Mouse (Mus musculus): ENCODE data around the gene Strn4.

Strn4 gene

GRCm38 (mm10) chr7:16841078-16841477, 25.4 kb downstream of the Strn4 start:
- intact Hi-C loops (cut with DNase I), result no loop called here

- intact Hi-C loops (cut with DNase I), result no loop called here
Observed at GRCm38 (mm10) chr7:16841561-16842560, 26.2 kb downstream of the Strn4 start.

GRCm38 (mm10) chr7:16842645-16843063, 27.0 kb downstream of the Strn4 start, which contains the start of gene Prkd2:
TSS of gene Prkd2 (plus strand) at chr7:16842902.
- intact Hi-C loops (cut with DNase I), result no loop called here

GRCm38 (mm10) chr7:16843441-16844171, 27.9 kb downstream of the Strn4 start:
- intact Hi-C loops (cut with DNase I), result no loop called here

- intact Hi-C loops (cut with DNase I), result no loop called here
Observed at GRCm38 (mm10) chr7:16844696-16845071, 29.0 kb downstream of the Strn4 start.

GRCm38 (mm10) chr7:16845072-16845819, 29.6 kb downstream of the Strn4 start:
- intact Hi-C loops (cut with DNase I), result no loop called here

GRCm38 (mm10) chr7:16845820-16846167, 30.1 kb downstream of the Strn4 start:
- intact Hi-C loops (cut with DNase I), result no loop called here

GRCm38 (mm10) chr7:16846775-16847174, 31.1 kb downstream of the Strn4 start:
- intact Hi-C loops (cut with DNase I), result no loop called here

- intact Hi-C loops (cut with DNase I), result no loop called here
Observed at GRCm38 (mm10) chr7:16847507-16847906, 31.8 kb downstream of the Strn4 start.

GRCm38 (mm10) chr7:16848579-16848978, 32.9 kb downstream of the Strn4 start:
- intact Hi-C loops (cut with DNase I), result no loop called here

GRCm38 (mm10) chr7:16851636-16852035, 35.9 kb downstream of the Strn4 start:
- intact Hi-C loops (cut with DNase I), result no loop called here

- intact Hi-C loops (cut with DNase I), result no loop called here
Observed at GRCm38 (mm10) chr7:16853302-16853831, 37.7 kb downstream of the Strn4 start.

GRCm38 (mm10) chr7:16858336-16858735, 42.6 kb downstream of the Strn4 start:
- intact Hi-C loops (cut with DNase I), result loop anchor here (5.0 kb wide), 1 partner anchor 36 kb away; no protein-coding TSS in a partner anchor

- intact Hi-C loops (cut with DNase I), result loop anchor here (5.0 kb wide), 2 partner anchors 37 to 38 kb away; no protein-coding TSS in a partner anchor
Observed at GRCm38 (mm10) chr7:16859902-16860651, 44.4 kb downstream of the Strn4 start.

- intact Hi-C loops (cut with DNase I), result no loop called here
Observed at GRCm38 (mm10) chr7:16867488-16867887, 51.8 kb downstream of the Strn4 start.

GRCm38 (mm10) chr7:16869497-16869896, 53.8 kb downstream of the Strn4 start:
- intact Hi-C loops (cut with DNase I), result no loop called here

GRCm38 (mm10) chr7:16871600-16871999, 55.9 kb downstream of the Strn4 start:
- intact Hi-C loops (cut with DNase I), result loop anchor here (5.0 kb wide), 1 partner anchor 41 kb away; no protein-coding TSS in a partner anchor

GRCm38 (mm10) chr7:16872478-16872877, 56.8 kb downstream of the Strn4 start:
- intact Hi-C loops (cut with DNase I), result loop anchor here (5.0 kb wide), 1 partner anchor 40 kb away; no protein-coding TSS in a partner anchor

- intact Hi-C loops (cut with DNase I), result loop anchor here (5.0 kb wide), 1 partner anchor 39 kb away; no protein-coding TSS in a partner anchor
Observed at GRCm38 (mm10) chr7:16873392-16873791, 57.7 kb downstream of the Strn4 start.

- intact Hi-C loops (cut with DNase I), result loop anchor here (5.0 kb wide), 1 partner anchor 38 kb away; no protein-coding TSS in a partner anchor
Observed at GRCm38 (mm10) chr7:16874190-16874589, 58.5 kb downstream of the Strn4 start.
